Mouse (Mus musculus): ENCODE results near the gene Myh4. TPM values are rescaled to one million over a fixed set of nuclear protein-coding genes. Genes with fewer than 3 reads are reported as not detected.

Myh4 gene
- polyA plus RNA-seq (2014; fragmentation: Nextera tagmentation; extraction: Ambion mirVana): 0.09 TPM in 1 of 2 replicates, not detected in the other

- no peak within 1 kb of the TSS for H3K4me2 ChIP-seq (ENCODE audit: low read length)
- DNase-seq (ENCODE audit: low spot score): no peak
- H3K27ac ChIP-seq (ENCODE audit: low read depth): no peak within 1 kb of the TSS
- ATAC-seq (replicated peaks; ENCODE audit: low FRiP score, low TSS enrichment, low read depth): no peak
- H3K4me1 ChIP-seq (replicated peaks; ENCODE audit: control insufficient read depth, insufficient read depth, low read length): no peaks in the 10 kb centered on the region
- H3K27me3 ChIP-seq (replicated peaks; ENCODE audit: control insufficient read depth, insufficient read depth, low read length): no peaks in the 10 kb centered on the region
- no peaks in the 10 kb centered on the region for H3K36me3 ChIP-seq (ENCODE audit: control insufficient read depth, insufficient read depth, low read length)
- no peak within 1 kb of the TSS for H3K4me3 ChIP-seq (ENCODE audit: low read depth, low read length)
- no peak within 1 kb of the TSS for H3K9ac ChIP-seq (ENCODE audit: low read length)
- peaks cover 1% of the 10 kb centered on the region; the same call in 1 of the 2 replicates for H3K9me3 ChIP-seq (ENCODE audit: control insufficient read depth, low read length)
- 82% methylated on average over 5 of the region's 5 CpGs for WGBS
Measured at GRCm38 (mm10) chr11:67237481-67238079, at the start of gene Myh4. TSS of gene Myh4 (plus strand) at chr11:67238029.

- Histone ChIP-seq H3K9ac (ENCODE audit: low read length) (no peak overlapping the region), H3K9me3 (ENCODE audit: control insufficient read depth, low read length) (no peaks in the 10 kb centered on the region), H3K27ac (ENCODE audit: low read depth) (no peak overlapping the region), H3K4me2 (ENCODE audit: low read length) (no peak overlapping the region), H3K27me3 (replicated peaks; ENCODE audit: control insufficient read depth, insufficient read depth, low read length) (no peaks in the 10 kb centered on the region), H3K4me1 (replicated peaks; ENCODE audit: control insufficient read depth, insufficient read depth, low read length) (no peaks in the 10 kb centered on the region), H3K4me3 (ENCODE audit: low read depth, low read length) (no peak overlapping the region), H3K36me3 (ENCODE audit: control insufficient read depth, insufficient read depth, low read length) (no peaks in the 10 kb centered on the region)
- ATAC-seq (replicated peaks; ENCODE audit: low FRiP score, low TSS enrichment, low read depth) (no peak), DNase-seq (ENCODE audit: low spot score) (no peak)
- WGBS: 75% methylated on average over 10 of the region's 10 CpGs
Measured at GRCm38 (mm10) chr11:67190316-67190715, 47.5 kb upstream of the Myh4 start.

GRCm38 (mm10) chr11:67190814-67191213 is 47.0 kb upstream of the Myh4 start:
- H3K9ac ChIP-seq (ENCODE audit: low read length): no peak overlapping the region
- no peaks in the 10 kb centered on the region for H3K4me1 ChIP-seq (replicated peaks; ENCODE audit: control insufficient read depth, insufficient read depth, low read length)
- no peak overlapping the region for H3K27ac ChIP-seq (ENCODE audit: low read depth)
- ATAC-seq (replicated peaks; ENCODE audit: low FRiP score, low TSS enrichment, low read depth) (no peak), DNase-seq (ENCODE audit: low spot score) (no peak)
- no peaks in the 10 kb centered on the region for H3K9me3 ChIP-seq (ENCODE audit: control insufficient read depth, low read length)
- no peaks in the 10 kb centered on the region for H3K36me3 ChIP-seq (ENCODE audit: control insufficient read depth, insufficient read depth, low read length)
- no peak overlapping the region for H3K4me3 ChIP-seq (ENCODE audit: low read depth, low read length)
- WGBS: 94% methylated on average over 2 of the region's 2 CpGs
- no peak overlapping the region for H3K4me2 ChIP-seq (ENCODE audit: low read length)
- no peaks in the 10 kb centered on the region for H3K27me3 ChIP-seq (replicated peaks; ENCODE audit: control insufficient read depth, insufficient read depth, low read length)

- WGBS: 89% methylated on average over 14 of the region's 14 CpGs
- H3K9ac ChIP-seq (ENCODE audit: low read length): no peak overlapping the region
- H3K27me3 ChIP-seq (replicated peaks; ENCODE audit: control insufficient read depth, insufficient read depth, low read length): no peaks in the 10 kb centered on the region
- no peak overlapping the region for H3K4me2 ChIP-seq (ENCODE audit: low read length)
- no peaks in the 10 kb centered on the region for H3K36me3 ChIP-seq (ENCODE audit: control insufficient read depth, insufficient read depth, low read length)
- H3K4me3 ChIP-seq (ENCODE audit: low read depth, low read length): no peak overlapping the region
- no peak overlapping the region for H3K27ac ChIP-seq (ENCODE audit: low read depth)
- ATAC-seq (replicated peaks; ENCODE audit: low FRiP score, low TSS enrichment, low read depth): no peak
- no peaks in the 10 kb centered on the region for H3K4me1 ChIP-seq (replicated peaks; ENCODE audit: control insufficient read depth, insufficient read depth, low read length)
- no peaks in the 10 kb centered on the region for H3K9me3 ChIP-seq (ENCODE audit: control insufficient read depth, low read length)
- no peak for DNase-seq (ENCODE audit: low spot score)
Measured at GRCm38 (mm10) chr11:67191496-67191895, 46.3 kb upstream of the Myh4 start.

- no peaks in the 10 kb centered on the region for H3K9me3 ChIP-seq (ENCODE audit: control insufficient read depth, low read length)
- H3K9ac ChIP-seq (ENCODE audit: low read length): no peak overlapping the region
- H3K36me3 ChIP-seq (ENCODE audit: control insufficient read depth, insufficient read depth, low read length): no peaks in the 10 kb centered on the region
- no peak for DNase-seq (ENCODE audit: low spot score)
- no peaks in the 10 kb centered on the region for H3K4me1 ChIP-seq (replicated peaks; ENCODE audit: control insufficient read depth, insufficient read depth, low read length)
- no peak overlapping the region for H3K27ac ChIP-seq (ENCODE audit: low read depth)
- H3K27me3 ChIP-seq (replicated peaks; ENCODE audit: control insufficient read depth, insufficient read depth, low read length): no peaks in the 10 kb centered on the region
- H3K4me2 ChIP-seq (ENCODE audit: low read length): no peak overlapping the region
- H3K4me3 ChIP-seq (ENCODE audit: low read depth, low read length): no peak overlapping the region
- WGBS: 52% methylated on average over 1 of the region's 1 CpGs
- no peak for ATAC-seq (replicated peaks; ENCODE audit: low FRiP score, low TSS enrichment, low read depth)
Measured at GRCm38 (mm10) chr11:67199321-67199720, 38.5 kb upstream of the Myh4 start.

GRCm38 (mm10) chr11:67199752-67200151 is 38.1 kb upstream of the Myh4 start, which contains the start of gene Myh1:
TSS of gene Myh1 (plus strand) at chr11:67200052.
- Histone ChIP-seq H3K27ac (ENCODE audit: low read depth) (no peak within 1 kb of the TSS), H3K36me3 (ENCODE audit: control insufficient read depth, insufficient read depth, low read length) (no peaks in the 10 kb centered on the region), H3K9ac (ENCODE audit: low read length) (no peak within 1 kb of the TSS), H3K4me3 (ENCODE audit: low read depth, low read length) (no peak within 1 kb of the TSS), H3K4me1 (replicated peaks; ENCODE audit: control insufficient read depth, insufficient read depth, low read length) (no peaks in the 10 kb centered on the region), H3K9me3 (ENCODE audit: control insufficient read depth, low read length) (no peaks in the 10 kb centered on the region), H3K27me3 (replicated peaks; ENCODE audit: control insufficient read depth, insufficient read depth, low read length) (no peaks in the 10 kb centered on the region), H3K4me2 (ENCODE audit: low read length) (no peak within 1 kb of the TSS)
- WGBS: 82% methylated on average over 4 of the region's 4 CpGs
- ATAC-seq (replicated peaks; ENCODE audit: low FRiP score, low TSS enrichment, low read depth): no peak
- no peak for DNase-seq (ENCODE audit: low spot score)

GRCm38 (mm10) chr11:67204766-67205165 is 33.1 kb upstream of the Myh4 start:
- Histone ChIP-seq H3K4me1 (replicated peaks; ENCODE audit: control insufficient read depth, insufficient read depth, low read length) (no peaks in the 10 kb centered on the region), H3K36me3 (ENCODE audit: control insufficient read depth, insufficient read depth, low read length) (no peaks in the 10 kb centered on the region), H3K27me3 (replicated peaks; ENCODE audit: control insufficient read depth, insufficient read depth, low read length) (no peaks in the 10 kb centered on the region), H3K9ac (ENCODE audit: low read length) (no peak overlapping the region), H3K9me3 (ENCODE audit: control insufficient read depth, low read length) (no peaks in the 10 kb centered on the region), H3K4me2 (ENCODE audit: low read length) (no peak overlapping the region), H3K27ac (ENCODE audit: low read depth) (no peak overlapping the region), H3K4me3 (ENCODE audit: low read depth, low read length) (no peak overlapping the region)
- 83% methylated on average over 3 of the region's 3 CpGs for WGBS
- DNase-seq (ENCODE audit: low spot score) (no peak), ATAC-seq (replicated peaks; ENCODE audit: low FRiP score, low TSS enrichment, low read depth) (no peak)

- ATAC-seq (replicated peaks; ENCODE audit: low FRiP score, low TSS enrichment, low read depth): no peak
- no peaks in the 10 kb centered on the region for H3K4me1 ChIP-seq (replicated peaks; ENCODE audit: control insufficient read depth, insufficient read depth, low read length)
- H3K27me3 ChIP-seq (replicated peaks; ENCODE audit: control insufficient read depth, insufficient read depth, low read length): no peaks in the 10 kb centered on the region
- no peak overlapping the region for H3K4me2 ChIP-seq (ENCODE audit: low read length)
- no peak for DNase-seq (ENCODE audit: low spot score)
- no peak overlapping the region for H3K27ac ChIP-seq (ENCODE audit: low read depth)
- WGBS: 92% methylated on average over 8 of the region's 8 CpGs
- H3K4me3 ChIP-seq (ENCODE audit: low read depth, low read length): no peak overlapping the region
- H3K36me3 ChIP-seq (ENCODE audit: control insufficient read depth, insufficient read depth, low read length): no peaks in the 10 kb centered on the region
- H3K9ac ChIP-seq (ENCODE audit: low read length): no peak overlapping the region
- H3K9me3 ChIP-seq (ENCODE audit: control insufficient read depth, low read length): no peaks in the 10 kb centered on the region
Measured at GRCm38 (mm10) chr11:67221803-67222202, 16.0 kb upstream of the Myh4 start.

- H3K4me1 ChIP-seq (replicated peaks; ENCODE audit: control insufficient read depth, insufficient read depth, low read length): no peaks in the 10 kb centered on the region
- H3K27ac ChIP-seq (ENCODE audit: low read depth): no peak overlapping the region
Measured at GRCm38 (mm10) chr11:67224466-67224865, 13.4 kb upstream of the Myh4 start.

More at GRCm38 (mm10) chr11:67224466-67224865, 13.4 kb upstream of the Myh4 start:
- 72% methylated on average over 3 of the region's 3 CpGs for WGBS
- H3K4me3 ChIP-seq (ENCODE audit: low read depth, low read length): no peak overlapping the region
- no peak for ATAC-seq (replicated peaks; ENCODE audit: low FRiP score, low TSS enrichment, low read depth)
- no peaks in the 10 kb centered on the region for H3K36me3 ChIP-seq (ENCODE audit: control insufficient read depth, insufficient read depth, low read length)
- no peak for DNase-seq (ENCODE audit: low spot score)
- no peaks in the 10 kb centered on the region for H3K27me3 ChIP-seq (replicated peaks; ENCODE audit: control insufficient read depth, insufficient read depth, low read length)
- H3K9ac ChIP-seq (ENCODE audit: low read length): no peak overlapping the region
- H3K4me2 ChIP-seq (ENCODE audit: low read length): no peak overlapping the region
- no peaks in the 10 kb centered on the region for H3K9me3 ChIP-seq (ENCODE audit: control insufficient read depth, low read length)
